Mouse (Mus musculus) limb, embryonic 14.5 days (tissue): Measurements from ENCODE around the gene Ctla4. TPM values are rescaled to one million over a fixed set of nuclear protein-coding genes. Genes with fewer than 3 reads are reported as not detected.

Source experiments
- ATAC-seq: fragments of 200-750 bp; cut with Nextera tagmentation; 2 replicates; pipeline ENCODE4 v1.8.0; 2017; ENCODE audit warnings: low read depth, moderate number of reproducible peaks, moderate TSS enrichment; ENCODE audit not compliant: low FRiP score
- DNase-seq: peaks from one replicate; pipeline ENCODE4 v3.0.0-alpha.2; 2015; ENCODE audit warnings: low spot score
- H3K27ac ChIP-seq: fragments of 300-500 bp; sonication (generic); replicated peaks from 2 replicates; pipeline ENCODE4 v1.5.1; 2014; ENCODE audit warnings: low read depth, mild to moderate bottlenecking, low read length, moderate library complexity, mixed read lengths
- H3K27me3 ChIP-seq: fragments of 300-500 bp; sonication (generic); 2 replicates; pipeline ENCODE4 v1.6.1; 2014; ENCODE audit warnings: low read length, mixed read lengths; ENCODE audit not compliant: control insufficient read depth, insufficient read depth
- H3K36me3 ChIP-seq: fragments of 300-500 bp; sonication (generic); 2 replicates; pipeline ENCODE4 v1.6.1; 2014; ENCODE audit warnings: mild to moderate bottlenecking, low read length, moderate library complexity, mixed read lengths; ENCODE audit not compliant: control insufficient read depth, insufficient read depth
- H3K4me1 ChIP-seq: fragments of 300-500 bp; sonication (generic); 2 replicates; pipeline ENCODE4 v1.6.1; 2014; ENCODE audit warnings: antibody characterized with exemption, low read length, mixed read lengths; ENCODE audit not compliant: control insufficient read depth, insufficient read depth
- H3K4me2 ChIP-seq: fragments of 300-500 bp; sonication (generic); replicated peaks from 2 replicates; pipeline ENCODE4 v1.6.1; 2014; ENCODE audit warnings: low read depth, mild to moderate bottlenecking, low read length, moderate library complexity; ENCODE audit not compliant: severe bottlenecking
- H3K4me3 ChIP-seq: fragments of 300-500 bp; sonication (generic); replicated peaks from 2 replicates; pipeline ENCODE4 v1.5.1; 2014; ENCODE audit warnings: low read length
- H3K9ac ChIP-seq: fragments of 300-500 bp; sonication (generic); 2 replicates; pipeline ENCODE4 v1.6.1; 2014; ENCODE audit warnings: mild to moderate bottlenecking, low read depth, low read length, moderate library complexity; ENCODE audit not compliant: severe bottlenecking
- H3K9me3 ChIP-seq: fragments of 300-500 bp; sonication (generic); 2 replicates; pipeline ENCODE4 v1.6.1; 2016; ENCODE audit warnings: low read length; ENCODE audit not compliant: control insufficient read depth
- POLR2A ChIP-seq: fragments of 200-500 bp; IDR thresholded peaks from 2 replicates; pipeline ENCODE4 v1.8.0; 2012; ENCODE audit warnings: inconsistent platforms, mild to moderate bottlenecking, moderate library complexity, borderline replicate concordance; ENCODE audit not compliant: insufficient read depth, insufficient read length; ENCODE audit errors: extremely low read depth
- WGBS: fragments of 180-500 bp; shearing (Covaris S2); extraction: QIAGEN DNeasy Blood & Tissue Kit; methylation state at CpG from one replicate; pipeline ENCODE4 v1.1.7; 2014; 5-methylcytosine and 5-hydroxymethylcytosine counted together
- polyA plus RNA-seq, 2 experiments: library from polyadenylated mRNA; depleted of rRNA in 1 of 2; stranded (reverse) in 1 of 2; unstranded in 1 of 2; fragments of >200 nt; fragmentation: Nextera tagmentation in 1 of 2; extraction: Ambion mirVana in 1 of 2; gene quantifications; 2 replicates each; pipeline versions ENCODE4 v1.2.1 to v1.2.3; 2012 to 2014

Gene Ctla4
- polyA plus RNA-seq, 2 experiments, result 0.26 to 0.34 TPM

DNA sequence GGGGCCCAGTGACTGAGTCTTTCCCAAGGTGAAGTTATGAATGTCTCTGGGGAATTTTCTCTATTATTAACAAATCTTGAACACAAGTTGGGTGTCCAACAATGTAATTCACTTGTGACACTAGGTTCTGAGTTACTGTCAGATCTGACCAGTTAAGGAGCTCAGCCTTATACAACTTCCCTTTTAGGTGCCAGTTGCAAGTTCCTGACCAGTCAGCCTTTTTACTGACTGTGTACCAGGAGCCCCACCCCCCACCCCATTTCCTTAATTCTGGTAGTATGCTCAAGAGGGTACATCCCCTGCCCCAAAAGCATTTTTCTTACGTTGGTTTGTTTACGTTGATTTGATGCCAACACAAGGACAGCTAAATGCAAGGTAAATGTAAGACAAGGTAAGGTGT is 21.6 kb upstream of the Ctla4 start:
- Histone ChIP-seq H3K9me3 (no peaks in the 10 kb centered on the region), H3K9ac (no peak overlapping the region), H3K4me2 (no peak overlapping the region), H3K4me1 (peaks cover 12% of the 10 kb centered on the region), H3K27me3 (no peaks in the 10 kb centered on the region), H3K4me3 (no peak overlapping the region), H3K27ac (no peak overlapping the region), H3K36me3 (no peaks in the 10 kb centered on the region)
- TF ChIP-seq POLR2A, result no peak
- DNase-seq (no peak), ATAC-seq (no peak)
- 95% methylated on average over 2 of the region's 2 CpGs for WGBS

DNA sequence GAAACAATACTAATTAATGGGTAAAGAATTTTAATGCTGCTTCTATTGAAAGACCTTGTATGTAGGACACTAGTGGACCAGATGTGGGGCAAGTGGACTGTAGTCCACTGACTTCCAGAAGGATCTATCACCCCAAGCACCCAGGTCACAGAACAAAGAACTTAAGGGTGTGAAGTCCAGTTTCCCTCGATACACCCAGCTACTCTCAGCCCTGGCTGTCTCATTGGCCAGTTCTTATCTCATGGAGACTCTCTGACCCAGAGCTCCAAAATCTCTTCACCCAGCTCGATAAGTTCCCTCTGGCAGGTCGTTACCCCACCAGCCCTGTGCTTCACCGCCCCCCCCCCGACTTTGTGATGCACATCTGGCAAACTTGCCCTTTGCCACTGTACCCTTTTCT is 20.8 kb upstream of the Ctla4 start:
- Histone ChIP-seq H3K4me3 (no peak overlapping the region), H3K36me3 (no peaks in the 10 kb centered on the region), H3K9ac (no peak overlapping the region), H3K27me3 (no peaks in the 10 kb centered on the region), H3K4me1 (peaks cover 9% of the 10 kb centered on the region), H3K9me3 (no peaks in the 10 kb centered on the region), H3K4me2 (no peak overlapping the region), H3K27ac (no peak overlapping the region)
- DNase-seq, result no peak
- 66% methylated on average over 5 of the region's 5 CpGs for WGBS
- no peak for ATAC-seq
- no peak for TF ChIP-seq POLR2A

DNA sequence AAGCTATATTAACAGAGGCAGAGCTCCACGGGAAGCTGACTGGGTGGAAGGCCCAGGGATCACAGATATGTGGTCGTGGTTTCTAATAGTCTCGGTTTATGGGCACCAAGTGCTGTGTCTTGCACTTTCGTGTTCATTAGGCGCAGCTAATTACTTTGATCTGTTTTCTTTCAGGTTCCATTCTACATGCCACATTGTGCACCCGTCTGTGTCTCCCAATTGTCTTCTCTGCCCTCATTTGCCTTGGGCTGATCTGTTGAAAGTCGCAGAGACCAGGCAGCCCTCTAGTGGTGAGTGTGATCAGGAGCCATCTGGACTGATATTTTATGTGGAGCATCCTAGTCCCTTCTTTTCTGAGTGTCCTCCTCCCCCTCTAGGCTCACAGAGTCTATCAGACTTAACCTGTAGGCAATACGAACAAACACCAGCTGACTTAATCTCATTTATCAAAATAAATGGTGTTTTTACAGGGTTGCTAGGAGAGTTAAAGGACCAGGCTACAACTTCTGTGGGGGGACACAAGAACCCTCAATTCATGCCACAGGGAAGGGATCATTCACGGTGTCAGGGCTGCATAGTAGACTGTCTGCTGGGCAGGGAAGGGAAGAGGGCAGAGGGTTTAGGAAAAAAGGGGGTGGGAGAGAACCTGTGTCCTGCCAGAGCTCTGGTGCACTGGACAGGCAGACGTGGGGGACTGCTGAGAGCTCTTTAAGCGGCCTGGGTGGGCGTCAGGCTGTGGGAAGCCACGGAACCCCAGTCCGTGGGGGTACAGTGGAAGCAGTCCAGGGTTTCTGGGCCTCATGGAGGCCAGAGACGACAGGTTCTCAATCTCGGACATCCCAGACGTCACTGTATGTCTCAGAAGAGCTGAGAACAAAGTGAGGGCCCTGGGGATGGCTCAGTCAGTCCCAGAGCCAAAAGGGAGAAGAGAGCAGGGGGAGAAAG is 18.2 kb upstream of the Ctla4 start:
- Histone ChIP-seq H3K9ac (no peak overlapping the region), H3K4me1 (peaks cover 8% of the 10 kb centered on the region), H3K36me3 (no peaks in the 10 kb centered on the region), H3K27me3 (no peaks in the 10 kb centered on the region), H3K9me3 (no peaks in the 10 kb centered on the region), H3K27ac (no peak overlapping the region), H3K4me2 (no peak overlapping the region), H3K4me3 (no peak overlapping the region)
- 73% methylated on average over 17 of the region's 17 CpGs for WGBS
- ATAC-seq (no peak), DNase-seq (no peak)
- no peak for TF ChIP-seq POLR2A

DNA sequence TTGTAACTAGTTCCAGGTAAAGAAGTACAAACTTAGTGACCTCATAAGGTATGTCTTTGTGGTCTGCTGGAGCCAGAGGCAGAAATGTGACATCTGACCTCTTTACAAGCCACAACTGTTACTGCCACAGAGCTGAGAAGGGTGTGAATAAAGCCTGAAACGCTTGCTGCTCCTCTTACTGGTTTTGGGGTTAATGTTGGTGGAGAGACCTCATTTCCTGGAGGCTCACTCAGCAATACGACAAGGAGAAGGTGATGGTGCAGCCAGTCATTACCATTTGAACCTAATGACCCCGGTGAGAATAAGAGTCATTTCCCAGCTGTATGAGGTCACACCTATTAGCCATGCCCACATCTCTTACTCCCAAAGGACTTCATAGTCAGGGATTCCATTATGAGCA is 11.5 kb upstream of the Ctla4 start:
- no peaks in the 10 kb centered on the region for H3K36me3 ChIP-seq
- H3K4me2 ChIP-seq, result no peak overlapping the region
- 25% methylated on average over 3 of the region's 3 CpGs for WGBS
- H3K27me3 ChIP-seq, result no peaks in the 10 kb centered on the region
- no peak for DNase-seq
- ATAC-seq, result no peak
- no peak for TF ChIP-seq POLR2A
- peaks cover 5% of the 10 kb centered on the region for H3K4me1 ChIP-seq
- no peaks in the 10 kb centered on the region for H3K9me3 ChIP-seq
- H3K9ac ChIP-seq, result no peak overlapping the region
- H3K4me3 ChIP-seq, result no peak overlapping the region
- no peak overlapping the region for H3K27ac ChIP-seq

DNA sequence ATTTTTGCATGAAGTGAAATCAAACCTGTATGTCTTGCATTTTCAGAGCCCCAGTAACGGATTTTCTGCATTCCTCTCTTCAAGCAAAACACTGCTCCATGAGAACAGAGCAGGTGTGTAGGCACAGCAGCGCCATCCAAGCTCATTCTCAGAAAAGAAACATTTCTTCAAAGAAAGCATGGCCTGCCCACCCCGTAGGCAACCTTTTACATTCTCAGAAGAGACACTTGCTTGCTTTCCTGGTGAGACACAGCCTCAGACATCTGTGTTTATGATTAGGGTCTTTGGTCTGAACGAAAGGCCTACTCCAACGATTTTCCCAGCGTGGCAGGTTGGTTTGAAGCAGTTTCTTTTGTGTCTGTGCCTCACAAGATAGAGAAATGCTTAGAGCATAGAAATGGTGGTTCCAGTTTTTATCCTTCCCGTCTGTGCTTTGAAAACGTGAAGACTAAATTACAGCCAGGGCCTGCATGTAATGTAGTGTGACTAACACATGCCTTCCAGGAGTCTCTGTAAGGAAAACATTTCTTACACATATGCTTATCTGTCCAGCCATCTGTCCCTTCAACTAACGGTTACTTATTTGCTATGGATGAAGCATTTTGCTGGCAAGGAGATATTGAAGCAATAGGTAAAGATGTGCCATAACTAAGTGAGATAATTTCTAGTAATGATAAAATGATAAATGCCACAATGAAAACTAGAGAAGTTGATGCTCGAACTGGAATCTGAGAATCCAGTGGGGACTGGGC is 6.5 kb upstream of the Ctla4 start:
- Histone ChIP-seq H3K4me3 (no peak overlapping the region), H3K27ac (no peak overlapping the region), H3K9ac (no peak overlapping the region), H3K27me3 (no peaks in the 10 kb centered on the region), H3K4me1 (no peaks in the 10 kb centered on the region), H3K4me2 (no peak overlapping the region), H3K9me3 (no peaks in the 10 kb centered on the region), H3K36me3 (no peaks in the 10 kb centered on the region)
- ATAC-seq (no peak), DNase-seq (no peak)
- WGBS, result 61% methylated on average over 10 of the region's 10 CpGs
- TF ChIP-seq POLR2A, result no peak
